Mouse (Mus musculus): ENCODE results near the gene Ccrl2. TPM values are rescaled to one million over a fixed set of nuclear protein-coding genes. Genes with fewer than 3 reads are reported as not detected.

Ccrl2 gene
- total RNA-seq, 2 experiments from 2014 or later, result 0.49 to 1.3 TPM

- DNase-seq (ENCODE audit: extremely low spot score in 1 of 2, low spot score in 2 of 2), result no peak
- Histone ChIP-seq H3K27ac (no peak overlapping the region), H3K4me3 (no peak overlapping the region)
- TF ChIP-seq CTCF (IDR thresholded peaks at IDR 0.05), result no peak
- intact Hi-C loops (cut with DNase I), result no loop called here
Observed at GRCm38 (mm10) chr9:111086995-111087606, 29.8 kb upstream of the Ccrl2 start.

GRCm38 (mm10) chr9:111086137-111086536, 28.8 kb upstream of the Ccrl2 start:
- no peak overlapping the region for H3K27ac ChIP-seq
- H3K4me3 ChIP-seq, result no peak overlapping the region
- intact Hi-C loops (cut with DNase I), result no loop called here
- no peak for TF ChIP-seq CTCF (IDR thresholded peaks at IDR 0.05)
- DNase-seq (ENCODE audit: extremely low spot score in 1 of 2, low spot score in 2 of 2), result no peak

- intact Hi-C loops (cut with DNase I), result no loop called here
- DNase-seq (ENCODE audit: extremely low spot score in 1 of 2, low spot score in 2 of 2), result no peak
- no peak overlapping the region for H3K27ac ChIP-seq
- H3K4me3 ChIP-seq, result no peak overlapping the region
- no peak for TF ChIP-seq CTCF (IDR thresholded peaks at IDR 0.05)
Observed at GRCm38 (mm10) chr9:111085329-111085728, 28.0 kb upstream of the Ccrl2 start.

GRCm38 (mm10) chr9:111081765-111082164, 24.4 kb upstream of the Ccrl2 start:
- Histone ChIP-seq H3K4me3 (no peak overlapping the region), H3K27ac (no peak overlapping the region)
- TF ChIP-seq CTCF (IDR thresholded peaks at IDR 0.05), result no peak
- DNase-seq (ENCODE audit: extremely low spot score in 1 of 2, low spot score in 2 of 2), result no peak
- intact Hi-C loops (cut with DNase I), result no loop called here

- intact Hi-C loops (cut with DNase I), result no loop called here
- TF ChIP-seq CTCF (IDR thresholded peaks at IDR 0.05), result no peak
- no peak for DNase-seq (ENCODE audit: extremely low spot score in 1 of 2, low spot score in 2 of 2)
- H3K27ac ChIP-seq, result no peak overlapping the region
- H3K4me3 ChIP-seq, result no peak overlapping the region
Observed at GRCm38 (mm10) chr9:111080801-111081200, 23.5 kb upstream of the Ccrl2 start.

GRCm38 (mm10) chr9:111077745-111078144, 20.4 kb upstream of the Ccrl2 start:
- TF ChIP-seq CTCF (IDR thresholded peaks at IDR 0.05), result peak; percentile 60
- H3K4me3 ChIP-seq, result no peak overlapping the region
- intact Hi-C loops (cut with DNase I), result no loop called here
- no peak for DNase-seq (ENCODE audit: extremely low spot score in 1 of 2, low spot score in 2 of 2)
- H3K27ac ChIP-seq, result no peak overlapping the region

- no peak for TF ChIP-seq CTCF (IDR thresholded peaks at IDR 0.05)
Observed at GRCm38 (mm10) chr9:111072971-111073370, 15.7 kb upstream of the Ccrl2 start.

GRCm38 (mm10) chr9:111072175-111072574, 14.9 kb upstream of the Ccrl2 start:
- TF ChIP-seq CTCF (IDR thresholded peaks at IDR 0.05), result peak; percentile 65
- Histone ChIP-seq H3K4me3 (no peak overlapping the region), H3K27ac (no peak overlapping the region)
- intact Hi-C loops (cut with DNase I), result loop anchor here (1.0 to 2.0 kb wide), 2 partner anchors 75 to 149 kb away; no protein-coding TSS in a partner anchor
- DNase-seq (ENCODE audit: extremely low spot score in 1 of 2, low spot score in 2 of 2), result peak; percentile 31 to 32

More at GRCm38 (mm10) chr9:111072971-111073370, 15.7 kb upstream of the Ccrl2 start:
- Histone ChIP-seq H3K4me3 (no peak overlapping the region), H3K27ac (no peak overlapping the region)
- intact Hi-C loops (cut with DNase I), result loop anchor here (1.0 to 2.0 kb wide), 2 partner anchors 76 to 150 kb away; no protein-coding TSS in a partner anchor
- DNase-seq (ENCODE audit: extremely low spot score in 1 of 2, low spot score in 2 of 2), result no peak

- Histone ChIP-seq H3K4me3 (no peak overlapping the region), H3K27ac (no peak overlapping the region)
- intact Hi-C loops (cut with DNase I), result no loop called here
- TF ChIP-seq CTCF (IDR thresholded peaks at IDR 0.05), result peak; percentile 66
- no peak for DNase-seq (ENCODE audit: extremely low spot score in 1 of 2, low spot score in 2 of 2)
Observed at GRCm38 (mm10) chr9:111070546-111070961, 13.2 kb upstream of the Ccrl2 start.

GRCm38 (mm10) chr9:111067052-111067451, 9.7 kb upstream of the Ccrl2 start:
- TF ChIP-seq CTCF (IDR thresholded peaks at IDR 0.05), result no peak
- no peak for DNase-seq (ENCODE audit: extremely low spot score in 1 of 2, low spot score in 2 of 2)
- intact Hi-C loops (cut with DNase I), result no loop called here
- Histone ChIP-seq H3K27ac (no peak overlapping the region), H3K4me3 (no peak overlapping the region)

GRCm38 (mm10) chr9:111062840-111063239, 5.5 kb upstream of the Ccrl2 start:
- no peak overlapping the region for H3K4me3 ChIP-seq
- intact Hi-C loops (cut with DNase I), result no loop called here
- no peak for TF ChIP-seq CTCF (IDR thresholded peaks at IDR 0.05)
- no peak for DNase-seq (ENCODE audit: extremely low spot score in 1 of 2, low spot score in 2 of 2)
- H3K27ac ChIP-seq, result no peak overlapping the region

GRCm38 (mm10) chr9:111058943-111059556, 1.7 kb upstream of the Ccrl2 start:
- Histone ChIP-seq H3K27ac (no peak overlapping the region), H3K4me3 (no peak overlapping the region)
- no peak for TF ChIP-seq CTCF (IDR thresholded peaks at IDR 0.05)
- DNase-seq (ENCODE audit: extremely low spot score in 1 of 2, low spot score in 2 of 2), result no peak
- intact Hi-C loops (cut with DNase I), result no loop called here

Data from left cerebral cortex, adult 2 months (tissue).